Mouse (Mus musculus) right cerebral cortex, adult 18-20 months (tissue): ENCODE measurements around the gene Sbsn.

ENCODE experiments used
- DNase-seq: peaks from one replicate; pipeline ENCODE4 v3.0.0; 2022; ENCODE audit warnings: mixed read lengths

Gene Sbsn

GRCm38 (mm10) chr7:30758853-30759252 lies 7.6 kb downstream of the Sbsn start:
- DNase-seq: no peak

- DNase-seq: no peak
Observed at GRCm38 (mm10) chr7:30761769-30762352, 10.6 kb downstream of the Sbsn start.

GRCm38 (mm10) chr7:30763456-30763855 lies 12.2 kb downstream of the Sbsn start, which contains the start of gene Dmkn:
Gene Dmkn (plus strand): TSS chr7:30763756.
- no peak for DNase-seq

GRCm38 (mm10) chr7:30765173-30765572 lies 13.9 kb downstream of the Sbsn start:
- DNase-seq: no peak

GRCm38 (mm10) chr7:30766408-30766807 lies 15.1 kb downstream of the Sbsn start:
- no peak for DNase-seq

- DNase-seq: no peak
Observed at GRCm38 (mm10) chr7:30769236-30769635, 18.0 kb downstream of the Sbsn start.

GRCm38 (mm10) chr7:30776104-30776503 lies 24.8 kb downstream of the Sbsn start:
- peak; percentile 48 for DNase-seq

- no peak for DNase-seq
Observed at GRCm38 (mm10) chr7:30777081-30777579, 25.9 kb downstream of the Sbsn start.

- DNase-seq: no peak
Observed at GRCm38 (mm10) chr7:30777911-30778310, 26.6 kb downstream of the Sbsn start.

GRCm38 (mm10) chr7:30781792-30782191 lies 30.5 kb downstream of the Sbsn start:
- no peak for DNase-seq

- DNase-seq: no peak
Observed at GRCm38 (mm10) chr7:30782658-30783057, 31.4 kb downstream of the Sbsn start.

GRCm38 (mm10) chr7:30785154-30785553 lies 33.9 kb downstream of the Sbsn start:
- no peak for DNase-seq

- DNase-seq: no peak
Observed at GRCm38 (mm10) chr7:30785721-30786546, 34.7 kb downstream of the Sbsn start.

- no peak for DNase-seq
Observed at GRCm38 (mm10) chr7:30787377-30788022, 36.2 kb downstream of the Sbsn start, which contains the start of gene Krtdap. Gene Krtdap (plus strand): TSS chr7:30787896.

- no peak for DNase-seq
Observed at GRCm38 (mm10) chr7:30790141-30790540, 38.9 kb downstream of the Sbsn start.

GRCm38 (mm10) chr7:30791921-30792320 lies 40.6 kb downstream of the Sbsn start:
- DNase-seq: no peak

GRCm38 (mm10) chr7:30794921-30795320 lies 43.6 kb downstream of the Sbsn start:
- no peak for DNase-seq

GRCm38 (mm10) chr7:30796790-30797189 lies 45.5 kb downstream of the Sbsn start:
- DNase-seq: peak; percentile 33

GRCm38 (mm10) chr7:30800653-30801052 lies 49.4 kb downstream of the Sbsn start:
- no peak for DNase-seq

- no peak for DNase-seq
Observed at GRCm38 (mm10) chr7:30803256-30803655, 52.0 kb downstream of the Sbsn start.

- no peak for DNase-seq
Observed at GRCm38 (mm10) chr7:30804026-30804715, 52.9 kb downstream of the Sbsn start.
